Mouse (Mus musculus) ES-E14 (cell line): ENCODE results near the gene Pafah1b3. TPM values are rescaled to one million over a fixed set of nuclear protein-coding genes. Genes with fewer than 3 reads are reported as not detected.
A peak's percentile ranks its signal among the peaks of the same experiment; 100 is the strongest.

Source experiments
- DNase-seq: peaks from one replicate; pipeline ENCODE4 v3.0.0-alpha.2; 2013; ENCODE audit warnings: low read depth, low spot score
- H3K27ac ChIP-seq: 2 replicates; pipeline ENCODE4 v1.5.1; 2012; ENCODE audit warnings: low read depth, mild to moderate bottlenecking, low read length, moderate library complexity, mixed read lengths; ENCODE audit not compliant: poor library complexity, insufficient read depth, severe bottlenecking
- H3K36me3 ChIP-seq: 2 replicates; pipeline ENCODE4 v1.6.1; 2012; ENCODE audit warnings: mild to moderate bottlenecking, low read length, moderate library complexity, mixed read lengths; ENCODE audit not compliant: control insufficient read depth, poor library complexity, insufficient read depth, severe bottlenecking
- H3K4me1 ChIP-seq, 2 experiments: fragments of 150-350 bp in 1 of 2; sonication (generic) in 1 of 2; 2 replicates each; pipeline ENCODE4 v1.6.1; 2012; ENCODE audit warnings: low read length in 2 of 2, mild to moderate bottlenecking in 1 of 2, mixed read lengths in 1 of 2; ENCODE audit not compliant: control insufficient read depth in 2 of 2, insufficient read depth in 2 of 2, poor library complexity in 1 of 2
- H3K4me3 ChIP-seq, 2 experiments: fragments of 150-350 bp in 1 of 2; sonication (generic) in 1 of 2; 2 replicates each; pipeline ENCODE4 v1.5.1; 2012; ENCODE audit warnings: low read length in 2 of 2, low read depth in 1 of 2, mild to moderate bottlenecking in 1 of 2, mixed read lengths in 1 of 2; ENCODE audit not compliant: insufficient read depth in 1 of 2, poor library complexity in 1 of 2, severe bottlenecking in 1 of 2
- H3K9ac ChIP-seq: 2 replicates; pipeline ENCODE4 v1.6.1; 2012; ENCODE audit warnings: low read depth, mild to moderate bottlenecking, low read length, mixed read lengths; ENCODE audit not compliant: poor library complexity, insufficient read depth, severe bottlenecking
- H3K9me3 ChIP-seq: fragments of 150-350 bp; sonication (generic); 2 replicates; pipeline ENCODE4 v1.6.1; 2012; ENCODE audit warnings: low read depth, mild to moderate bottlenecking, low read length; ENCODE audit not compliant: control insufficient read depth, insufficient read depth
- CHD2 ChIP-seq: IDR thresholded peaks from 2 replicates; pipeline ENCODE4 v1.6.1; 2014; ENCODE audit warnings: mild to moderate bottlenecking, low read depth, low read length, inconsistent platforms
- HCFC1 ChIP-seq: IDR thresholded peaks from 2 replicates; pipeline ENCODE4 v1.6.1; 2012; ENCODE audit warnings: low read length, inconsistent platforms, borderline replicate concordance; ENCODE audit not compliant: insufficient read depth
- MAFK ChIP-seq: IDR thresholded peaks from 2 replicates; pipeline ENCODE4 v1.6.1; 2014; ENCODE audit warnings: mild to moderate bottlenecking, low read depth, low read length, inconsistent platforms; ENCODE audit not compliant: insufficient read depth
- ZC3H11A ChIP-seq: IDR thresholded peaks from 2 replicates; pipeline ENCODE4 v1.6.1; 2012; ENCODE audit warnings: low read depth, mild to moderate bottlenecking, inconsistent platforms, low read length, borderline replicate concordance
- ZNF384 ChIP-seq: IDR thresholded peaks from 2 replicates; pipeline ENCODE4 v1.6.1; 2012; ENCODE audit warnings: low read depth, low read length, inconsistent platforms
- in situ Hi-C, 2 experiments: fragments of 600-800 bp; cut with MboI; formaldehyde crosslinking; loops; one replicate each; pipeline ENCODE4 v1.15.1; 2025; ENCODE audit warnings: low sequenced_read_pairs in 2 of 2, inconsistent platforms in 1 of 2; ENCODE audit not compliant: unreplicated experiment in 2 of 2
- total RNA-seq: library from RNA; depleted of rRNA; stranded (reverse); fragments of 300-350 nt; gene quantifications from 2 replicates; pipeline ENCODE4 v1.2.3, GENCODE M21; 2012

Pafah1b3 gene
- total RNA-seq, 1 experiment: 76.5 TPM

GRCm38 (mm10) chr7:25322058-25322484 lies 24.3 kb upstream of the Pafah1b3 start:
- peak overlapping the region; percentile 84; the same call in 1 of the 2 replicates for H3K27ac ChIP-seq
- no peaks in the 10 kb centered on the region for H3K9me3 ChIP-seq
- in situ Hi-C loops: no loop called here
- TF ChIP-seq ZNF384: no peak
- TF ChIP-seq HCFC1: no peak
- TF ChIP-seq MAFK: no peak
- no peak for TF ChIP-seq CHD2
- TF ChIP-seq ZC3H11A: no peak
- H3K4me1 ChIP-seq: peaks cover 5 to 11% of the 10 kb centered on the region in 2 experiments
- H3K36me3 ChIP-seq: 0 out of 2 replicates have a peak, but pooled peaks cover 2% of the 10 kb centered on the region
- DNase-seq: peak; percentile 66
- peak overlapping the region; percentile 17; the same call in 1 of the 2 replicates for H3K9ac ChIP-seq
- H3K4me3 ChIP-seq: peak overlapping the region; percentile 11 to 31; a peak in 2 of 4 replicates

GRCm38 (mm10) chr7:25317446-25317999 lies 19.7 kb upstream of the Pafah1b3 start:
- Histone ChIP-seq H3K9ac (peak overlapping the region; percentile 76), H3K27ac (peak overlapping the region; percentile 16), H3K4me1 (peaks cover 6 to 10% of the 10 kb centered on the region in 2 experiments), H3K36me3 (no peaks in the 10 kb centered on the region), H3K4me3 (peak overlapping the region; percentile 76 to 77), H3K9me3 (no peaks in the 10 kb centered on the region)
- TF ChIP-seq ZC3H11A (no peak), HCFC1 (no peak), MAFK (no peak), ZNF384 (no peak), CHD2 (no peak)
- DNase-seq: no peak
- in situ Hi-C loops: no loop called here

- H3K9me3 ChIP-seq: no peaks in the 10 kb centered on the region
- H3K9ac ChIP-seq: peak within 1 kb of the TSS; percentile 76
- in situ Hi-C loops: no loop called here
- peak; percentile 97 for DNase-seq
- H3K36me3 ChIP-seq: no peaks in the 10 kb centered on the region
- H3K4me1 ChIP-seq: peaks cover 6 to 9% of the 10 kb centered on the region in 2 experiments
- peak within 1 kb of the TSS; percentile 19 for H3K27ac ChIP-seq
- TF ChIP-seq MAFK (0 out of 2 replicates have a peak, but pooled peaks have one; percentile 42), HCFC1 (peak; percentile 75), ZC3H11A (no peak), CHD2 (peak; percentile 92; the same call in 1 of the 2 replicates)
- peak within 1 kb of the TSS; percentile 77 for H3K4me3 ChIP-seq
Observed at GRCm38 (mm10) chr7:25316532-25317445, 19.0 kb upstream of the Pafah1b3 start, which contains the start of gene Megf8. TSS of gene Megf8 (plus strand) at chr7:25317164.

- in situ Hi-C loops: no loop called here
- peaks cover 2 to 5% of the 10 kb centered on the region in 2 experiments; a peak in 2 of 4 replicates for H3K4me1 ChIP-seq
- peak overlapping the region; percentile 74 for H3K9ac ChIP-seq
- no peak for DNase-seq
- H3K36me3 ChIP-seq: no peaks in the 10 kb centered on the region
- H3K9me3 ChIP-seq: no peaks in the 10 kb centered on the region
- peak overlapping the region; percentile 64 to 77 for H3K4me3 ChIP-seq
- H3K27ac ChIP-seq: peak overlapping the region; percentile 19; the same call in 1 of the 2 replicates
- TF ChIP-seq CHD2 (no peak), ZC3H11A (no peak), HCFC1 (no peak), ZNF384 (no peak), MAFK (no peak)
Observed at GRCm38 (mm10) chr7:25315306-25316041, 17.7 kb upstream of the Pafah1b3 start.
